Mouse (Mus musculus) ES-Bruce4 (cell line): ENCODE data around the gene Tpt1. TPM values are rescaled to one million over a fixed set of nuclear protein-coding genes. Genes with fewer than 3 reads are reported as not detected.
"Not testable (repeated sequence)": the region's sequence is repeated elsewhere in the genome, so short reads cannot be mapped to it uniquely, and the experiment has no call there.

Source experiments
- H3K27ac ChIP-seq: 2 replicates; pipeline ENCODE4 v1.5.1; 2012; ENCODE audit warnings: low read length, inconsistent platforms; ENCODE audit not compliant: insufficient read depth
- H3K27me3 ChIP-seq: 2 replicates; pipeline ENCODE4 v1.6.1; 2012; ENCODE audit warnings: mild to moderate bottlenecking, low read length, inconsistent platforms; ENCODE audit not compliant: control insufficient read depth, poor library complexity, insufficient read depth, severe bottlenecking
- H3K36me3 ChIP-seq: 2 replicates; pipeline ENCODE4 v1.6.1; 2012; ENCODE audit warnings: inconsistent platforms, mild to moderate bottlenecking, low read length, moderate library complexity; ENCODE audit not compliant: control insufficient read depth, poor library complexity, insufficient read depth, severe bottlenecking
- H3K4me1 ChIP-seq: one replicate; pipeline ENCODE4 v1.8.1; 2011; ENCODE audit warnings: low read length; ENCODE audit not compliant: control insufficient read depth, insufficient read depth
- H3K4me3 ChIP-seq: 2 replicates; pipeline ENCODE4 v1.5.1; 2011; ENCODE audit warnings: low read depth, mild to moderate bottlenecking, low read length
- H3K9ac ChIP-seq: 2 replicates; pipeline ENCODE4 v1.6.1; 2012; ENCODE audit warnings: low read depth, mild to moderate bottlenecking, inconsistent platforms; ENCODE audit not compliant: poor library complexity, severe bottlenecking
- H3K9me3 ChIP-seq: replicated peaks from 2 replicates; pipeline ENCODE4 v1.6.1; 2012; ENCODE audit warnings: mild to moderate bottlenecking, low read length, inconsistent platforms; ENCODE audit not compliant: control insufficient read depth, poor library complexity, insufficient read depth, severe bottlenecking
- CTCF ChIP-seq: IDR thresholded peaks from one replicate; pipeline ENCODE4 v1.8.1; 2011; ENCODE audit warnings: low read depth, low read length
- EP300 ChIP-seq: IDR thresholded peaks from 2 replicates; pipeline ENCODE4 v1.6.1; 2011; ENCODE audit warnings: low read depth, low read length; ENCODE audit not compliant: insufficient read depth
- POLR2A ChIP-seq: IDR thresholded peaks from one replicate; pipeline ENCODE4 v1.8.1; 2011; ENCODE audit warnings: low read length; ENCODE audit not compliant: insufficient read depth
- polyA plus RNA-seq: library from polyadenylated mRNA; stranded (reverse); fragments of >200 nt; gene quantifications from 2 replicates; pipeline ENCODE4 v1.2.4, GENCODE M21; 2011; ENCODE audit warnings: low read depth; ENCODE audit not compliant: missing spikeins, insufficient read depth, insufficient read length

Gene Tpt1
- polyA plus RNA-seq, 1 experiment: 3,539 TPM

- Histone ChIP-seq H3K36me3 (no peaks in the 10 kb centered on the region), H3K9me3 (no peaks in the 10 kb centered on the region), H3K27ac (no peak overlapping the region), H3K9ac (no peak overlapping the region), H3K4me3 (no peak overlapping the region), H3K4me1 (peaks cover 2% of the 10 kb centered on the region), H3K27me3 (no peaks in the 10 kb centered on the region)
- TF ChIP-seq POLR2A: no peak
- no peak for TF ChIP-seq CTCF
- TF ChIP-seq EP300: no peak
These were observed 14.7 kb downstream of the Tpt1 start for GRCm38 (mm10) chr14:75859619-75860018.

DNA sequence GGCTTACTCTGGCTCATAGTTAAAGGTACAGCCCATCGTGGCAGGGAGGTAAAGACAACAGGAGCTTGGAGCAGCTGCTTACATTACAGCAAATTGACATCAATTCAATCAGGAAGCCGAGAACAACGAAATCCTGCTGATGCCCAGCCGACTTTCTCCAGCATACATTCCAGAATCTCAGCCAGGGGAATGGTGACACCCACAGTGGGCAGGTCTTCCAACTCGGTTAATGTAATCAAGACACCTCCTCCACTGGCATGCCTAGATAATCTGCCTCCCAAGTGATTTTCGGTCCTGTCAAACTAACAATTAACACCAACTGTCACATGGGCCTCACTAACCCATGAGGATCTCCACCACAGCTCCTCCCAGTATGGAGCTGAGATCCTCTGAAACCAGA, 17.8 kb downstream of the Tpt1 start:
- Histone ChIP-seq H3K27ac (peak overlapping the region; percentile 74), H3K9ac (no peak overlapping the region), H3K4me3 (no peak overlapping the region), H3K36me3 (no peaks in the 10 kb centered on the region), H3K4me1 (no peaks in the 10 kb centered on the region), H3K27me3 (no peaks in the 10 kb centered on the region), H3K9me3 (no peaks in the 10 kb centered on the region)
- no peak for TF ChIP-seq POLR2A
- TF ChIP-seq CTCF: no peak
- no peak for TF ChIP-seq EP300

DNA sequence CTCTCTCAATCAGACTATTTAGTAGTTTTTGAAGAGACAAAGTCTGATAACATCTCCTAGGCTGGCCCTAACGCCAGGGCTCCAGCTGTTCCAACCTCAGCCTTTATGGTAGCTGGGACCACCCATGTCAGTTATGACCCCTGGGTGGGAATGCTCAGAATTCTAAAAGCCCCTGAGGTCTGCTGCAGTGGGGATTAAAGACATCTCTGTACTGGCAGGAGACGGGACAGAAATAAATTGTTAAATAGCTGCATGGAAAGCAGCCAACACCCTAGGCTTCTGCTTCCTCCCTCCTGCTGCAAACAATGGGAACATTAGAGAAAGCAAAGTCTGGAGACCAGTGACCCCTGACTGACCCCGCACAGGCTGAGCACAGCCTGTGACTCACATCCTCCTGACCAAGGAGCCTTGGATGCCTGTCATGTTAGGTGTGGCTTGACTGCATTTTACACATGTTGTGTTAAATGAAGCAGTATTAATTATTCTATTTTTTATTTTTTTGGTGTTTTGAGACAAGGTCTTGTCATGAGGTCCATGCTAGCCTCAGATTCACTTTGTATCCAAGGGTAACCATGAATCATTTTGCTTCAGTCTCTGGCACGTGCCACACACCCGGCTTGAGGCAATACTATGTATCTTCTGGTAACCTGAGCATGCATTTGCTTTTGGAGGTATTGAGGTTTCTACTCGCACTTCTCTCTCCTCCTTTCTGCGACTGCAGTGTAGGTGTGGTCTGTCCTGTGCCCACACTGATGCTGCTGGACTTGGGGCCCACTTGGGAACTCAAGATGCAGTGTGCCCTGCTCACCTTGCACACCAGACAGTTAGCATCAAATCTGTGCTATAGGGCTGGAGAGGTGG, 18.9 kb downstream of the Tpt1 start:
- H3K9me3 ChIP-seq: no peaks in the 10 kb centered on the region
- no peak overlapping the region for H3K9ac ChIP-seq
- H3K27me3 ChIP-seq: no peaks in the 10 kb centered on the region
- H3K4me1 ChIP-seq: no peaks in the 10 kb centered on the region
- H3K4me3 ChIP-seq: no peak overlapping the region
- TF ChIP-seq CTCF (no peak), EP300 (peak; percentile 93), POLR2A (no peak)
- H3K27ac ChIP-seq: peak overlapping the region; percentile 83
- H3K36me3 ChIP-seq: no peaks in the 10 kb centered on the region

DNA sequence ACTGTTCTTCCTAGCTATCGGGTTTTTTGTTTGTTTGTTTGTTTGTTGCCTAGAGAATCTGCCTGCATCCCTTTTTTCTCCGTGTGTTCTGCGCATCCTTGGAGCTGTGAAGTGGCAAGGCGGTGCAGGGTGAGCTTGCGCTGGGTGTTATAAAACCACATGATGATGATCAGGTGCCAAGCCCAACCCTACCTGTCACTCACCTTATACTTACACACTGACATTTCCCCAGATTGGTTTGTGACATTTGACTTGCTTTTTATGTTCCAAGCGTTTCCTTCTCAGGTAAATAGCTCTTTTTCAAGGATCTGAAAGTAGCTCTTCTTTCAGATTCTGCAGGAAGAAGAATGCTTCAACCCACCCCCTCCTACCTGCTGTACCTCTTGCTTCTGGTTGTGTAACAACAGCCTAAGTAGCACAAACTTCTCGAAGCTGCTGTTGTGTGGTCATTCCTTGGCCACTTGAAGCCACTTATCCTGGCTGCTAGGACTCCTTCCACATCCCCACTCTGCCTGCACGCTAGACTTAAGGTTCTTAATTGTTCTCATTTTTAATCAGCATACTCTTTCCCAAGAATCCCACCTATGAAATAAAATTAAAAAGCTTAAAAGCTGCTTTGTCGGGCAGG, 21.9 kb downstream of the Tpt1 start:
- TF ChIP-seq EP300 (no peak), CTCF (no peak), POLR2A (no peak)
- Histone ChIP-seq H3K9ac (no peak overlapping the region), H3K4me3 (no peak overlapping the region), H3K4me1 (no peaks in the 10 kb centered on the region), H3K36me3 (no peaks in the 10 kb centered on the region), H3K9me3 (no peaks in the 10 kb centered on the region), H3K27ac (no peak overlapping the region), H3K27me3 (no peaks in the 10 kb centered on the region)

GRCm38 (mm10) chr14:75868028-75868427, 23.1 kb downstream of the Tpt1 start:
- not testable (repeated sequence) for H3K9ac ChIP-seq, H3K4me1 ChIP-seq, H3K4me3 ChIP-seq, H3K9me3 ChIP-seq, H3K27ac ChIP-seq, H3K27me3 ChIP-seq, H3K36me3 ChIP-seq

DNA sequence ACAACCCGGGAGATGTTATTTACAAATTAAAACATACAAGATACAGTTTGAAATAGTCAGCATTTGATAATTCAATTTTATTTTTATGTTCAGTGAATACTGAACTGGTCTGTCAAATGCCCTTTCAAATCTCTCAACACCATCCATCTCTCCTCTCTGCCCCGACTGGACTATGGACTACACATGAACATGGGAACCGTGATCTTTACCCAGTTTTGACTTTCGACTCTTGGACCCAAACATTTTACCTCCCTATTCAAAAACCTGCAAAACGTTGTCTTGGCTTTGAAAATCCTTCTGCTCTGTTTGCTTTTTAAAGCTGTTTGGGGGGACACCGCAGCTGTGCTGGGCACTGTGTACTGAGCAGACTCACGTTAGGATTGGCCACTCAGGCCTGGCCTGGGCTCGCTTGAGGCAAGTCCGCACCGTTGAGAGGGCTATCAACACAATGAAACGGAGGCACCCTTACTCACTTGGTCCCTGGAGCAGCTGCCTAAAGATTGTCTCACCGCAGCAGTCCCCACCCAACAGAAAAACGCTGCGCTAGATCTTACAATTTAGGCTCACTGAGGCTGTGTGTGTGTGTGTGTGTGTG, 25.0 kb downstream of the Tpt1 start:
- H3K27me3 ChIP-seq: no peaks in the 10 kb centered on the region
- H3K36me3 ChIP-seq: no peaks in the 10 kb centered on the region
- no peaks in the 10 kb centered on the region for H3K4me1 ChIP-seq
- no peak overlapping the region for H3K4me3 ChIP-seq
- H3K9me3 ChIP-seq: no peaks in the 10 kb centered on the region
- no peak overlapping the region for H3K9ac ChIP-seq
- TF ChIP-seq POLR2A: no peak
- no peak for TF ChIP-seq CTCF
- no peak for TF ChIP-seq EP300
- peak overlapping the region; percentile 60 for H3K27ac ChIP-seq
